Mouse (Mus musculus) layer of hippocampus, postnatal 10 days (tissue): ENCODE measurements around the gene Spag5. TPM values are rescaled to one million over a fixed set of nuclear protein-coding genes. Genes with fewer than 3 reads are reported as not detected.

Experiments used
- DNase-seq, 2 experiments: peaks; one replicate each; pipeline ENCODE4 v3.0.0; 2021; ENCODE audit warnings: low spot score in 2 of 2
- total RNA-seq, 2 experiments: library from RNA; stranded (reverse); gene quantifications; 2 replicates each; pipeline ENCODE4 v1.2.3; 2021

The Spag5 gene
- total RNA-seq, 2 experiments from 2014 or later = 6.5 to 7.1 TPM

DNA sequence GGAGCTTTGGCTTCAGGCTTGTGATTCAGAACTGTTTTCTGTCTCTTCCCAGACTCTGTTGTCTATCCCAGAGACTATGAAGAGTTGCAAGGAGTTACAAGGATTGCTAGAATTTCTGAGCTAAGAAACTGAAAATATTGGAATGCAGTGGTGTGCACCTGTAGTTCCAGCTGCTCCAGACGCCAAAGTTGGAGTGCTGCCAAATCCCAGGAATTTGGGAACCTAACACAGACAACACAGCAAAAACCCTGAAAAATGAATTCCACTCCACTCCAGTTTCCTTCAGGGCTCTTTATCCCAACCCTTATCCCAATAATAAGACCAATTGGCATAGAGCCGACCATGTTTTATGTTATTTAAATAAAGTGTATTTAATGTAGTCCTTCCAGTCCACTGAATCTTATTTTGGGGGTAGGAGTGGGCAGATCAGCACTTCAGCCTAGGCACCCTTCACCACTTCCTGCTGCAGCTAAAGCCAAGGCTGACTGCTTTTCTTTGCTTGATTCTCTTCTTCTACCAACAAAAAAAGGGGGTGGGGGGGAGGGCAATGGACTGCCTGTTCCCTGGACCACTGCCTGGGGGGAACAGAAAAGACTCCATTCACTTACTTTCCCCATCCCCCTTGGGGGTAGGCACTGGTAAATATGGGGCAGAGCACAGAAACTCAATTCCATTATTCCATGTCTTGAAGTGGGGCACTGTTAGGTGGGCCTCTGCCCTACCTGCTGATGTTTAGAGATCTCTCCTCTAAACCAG lies 20.9 kb downstream of the Spag5 start:
- DNase-seq = no peak

DNA sequence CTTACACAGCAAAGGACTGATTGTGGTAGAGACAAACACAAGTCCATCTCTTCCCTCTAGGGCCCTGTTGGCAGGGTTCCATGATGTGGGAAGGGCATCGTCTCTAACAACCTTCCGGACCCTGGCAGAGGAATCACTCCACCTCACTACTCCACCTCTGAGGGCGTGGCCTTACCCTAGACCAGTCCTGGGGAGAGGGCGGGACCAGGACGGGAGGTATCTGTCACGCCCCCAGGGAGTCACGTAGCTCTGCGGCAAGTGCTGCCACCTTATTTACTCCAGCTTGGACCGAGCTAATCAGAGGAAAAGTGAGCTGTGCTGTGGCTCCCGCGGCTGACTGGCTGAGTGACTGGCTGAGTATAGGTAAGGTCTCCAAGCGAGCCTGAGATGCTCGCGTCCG lies 21.5 kb downstream of the Spag5 start, which contains the start of gene Aldoc:
Aldoc (plus strand) TSS at position 109 of the 400 bp plus-strand sequence.
- DNase-seq = peak; percentile 66 to 77

DNA sequence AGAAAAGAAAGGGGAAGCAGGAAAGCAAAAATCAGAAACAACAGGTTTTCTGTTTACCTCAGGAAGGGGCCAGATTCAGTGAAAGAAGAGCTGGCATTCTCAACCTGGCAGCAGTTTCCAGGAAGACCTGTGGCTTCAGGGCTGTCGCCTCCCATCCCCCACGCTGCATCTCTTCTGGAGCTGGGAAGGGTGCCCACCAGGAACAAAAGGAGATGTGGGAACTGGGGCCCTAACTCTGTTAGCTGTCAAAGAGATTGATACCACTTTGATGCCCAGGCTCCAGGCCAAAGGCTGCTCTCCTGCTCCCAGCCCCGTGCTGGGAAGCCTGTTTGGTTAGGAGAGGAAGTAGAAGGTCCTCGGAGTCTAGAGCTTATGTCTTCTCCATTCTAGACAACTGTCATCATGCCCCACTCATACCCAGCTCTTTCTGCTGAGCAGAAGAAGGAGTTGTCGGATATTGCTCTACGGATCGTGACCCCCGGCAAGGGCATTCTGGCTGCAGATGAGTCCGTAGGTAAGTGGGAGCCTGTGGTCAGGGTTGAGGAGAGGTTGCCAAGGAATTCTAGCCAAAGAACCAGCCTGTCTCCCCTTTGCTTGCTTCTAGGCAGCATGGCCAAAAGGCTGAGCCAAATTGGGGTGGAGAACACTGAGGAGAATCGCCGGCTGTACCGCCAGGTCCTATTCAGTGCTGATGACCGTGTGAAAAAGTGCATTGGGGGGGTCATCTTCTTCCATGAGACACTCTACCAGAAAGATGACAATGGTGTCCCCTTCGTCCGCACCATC lies 22.9 kb downstream of the Spag5 start:
- DNase-seq = peak; percentile 64 to 77

DNA sequence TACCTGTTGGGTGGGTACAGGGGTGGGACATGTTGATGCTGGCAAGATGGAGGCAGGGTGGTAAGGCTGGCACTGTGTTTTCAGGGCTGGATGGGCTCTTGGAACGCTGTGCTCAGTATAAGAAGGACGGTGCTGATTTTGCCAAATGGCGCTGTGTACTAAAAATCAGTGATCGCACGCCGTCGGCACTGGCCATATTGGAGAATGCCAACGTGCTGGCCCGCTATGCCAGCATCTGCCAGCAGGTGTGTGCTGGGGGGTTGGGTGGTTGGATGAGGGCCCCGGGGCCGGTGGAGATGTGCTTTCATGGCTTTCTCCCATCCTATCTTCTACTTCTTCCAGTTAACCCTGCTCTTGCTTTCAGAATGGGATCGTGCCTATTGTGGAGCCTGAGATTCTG lies 23.6 kb downstream of the Spag5 start:
- peak in 1 of 2 experiments; percentile 20 for DNase-seq

DNA sequence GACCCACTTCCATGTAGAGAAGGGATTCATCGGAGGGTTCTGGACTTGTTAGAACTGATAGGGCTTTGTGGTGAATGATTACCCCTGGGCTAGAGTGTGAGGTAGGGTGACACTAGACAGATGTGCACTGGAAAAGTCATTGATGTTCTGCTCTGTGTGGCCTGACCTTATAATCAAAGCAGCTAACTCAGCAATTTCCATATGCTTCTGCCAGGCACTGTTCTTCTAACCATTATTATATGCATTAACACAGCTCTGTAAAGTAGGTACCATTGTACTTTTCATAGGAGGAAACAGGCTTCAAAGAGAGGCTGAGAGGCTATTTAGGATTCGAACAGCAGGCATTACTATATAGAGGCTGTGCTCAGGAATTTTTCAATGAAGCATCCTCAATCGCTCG lies 25.9 kb downstream of the Spag5 start:
- DNase-seq = no peak

DNA sequence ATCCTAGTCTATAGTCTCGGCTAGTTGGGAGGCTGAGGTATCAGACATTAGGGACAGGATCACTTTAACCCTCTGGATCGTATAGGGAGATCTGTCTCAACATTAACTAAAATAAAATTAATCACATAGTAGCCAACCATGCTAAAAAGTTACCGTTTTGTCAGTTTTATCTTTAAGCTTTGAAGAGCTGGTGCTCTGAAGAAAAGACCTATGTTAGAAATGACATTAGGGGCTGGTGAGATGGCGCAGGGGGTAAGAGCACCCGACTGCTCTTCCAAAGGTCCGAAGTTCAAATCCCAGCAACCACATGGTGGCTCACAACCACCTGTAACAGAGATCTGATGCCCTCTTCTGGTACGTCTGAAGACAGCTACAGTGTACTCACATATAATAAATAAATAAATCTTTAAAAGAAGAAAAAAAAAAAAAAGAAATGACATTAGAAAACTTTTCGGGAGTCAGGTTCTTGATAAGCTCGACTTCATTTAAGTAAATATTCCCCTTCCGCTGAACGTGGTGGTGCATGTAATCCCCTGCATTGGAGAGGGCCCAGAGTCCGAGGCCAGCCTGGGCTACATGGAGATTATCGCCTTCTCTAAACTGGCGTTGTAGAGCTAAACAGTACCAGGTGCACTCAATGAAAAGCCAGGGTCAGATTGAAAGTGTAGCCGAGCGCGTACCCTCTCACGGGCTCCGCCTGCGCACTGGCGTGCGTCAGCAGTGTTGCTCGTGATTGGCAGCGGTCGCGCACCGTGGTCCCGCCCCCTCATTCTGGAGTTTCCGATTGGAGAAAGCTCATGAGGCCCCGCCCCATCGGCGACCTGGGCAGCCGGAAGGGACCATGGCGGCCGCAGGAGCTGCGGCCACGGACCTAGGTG lies 26.5 kb downstream of the Spag5 start, which contains the start of gene Pigs:
Pigs (plus strand) TSS at position 782 of the 878 bp plus-strand sequence.
- DNase-seq = peak; percentile 96

DNA sequence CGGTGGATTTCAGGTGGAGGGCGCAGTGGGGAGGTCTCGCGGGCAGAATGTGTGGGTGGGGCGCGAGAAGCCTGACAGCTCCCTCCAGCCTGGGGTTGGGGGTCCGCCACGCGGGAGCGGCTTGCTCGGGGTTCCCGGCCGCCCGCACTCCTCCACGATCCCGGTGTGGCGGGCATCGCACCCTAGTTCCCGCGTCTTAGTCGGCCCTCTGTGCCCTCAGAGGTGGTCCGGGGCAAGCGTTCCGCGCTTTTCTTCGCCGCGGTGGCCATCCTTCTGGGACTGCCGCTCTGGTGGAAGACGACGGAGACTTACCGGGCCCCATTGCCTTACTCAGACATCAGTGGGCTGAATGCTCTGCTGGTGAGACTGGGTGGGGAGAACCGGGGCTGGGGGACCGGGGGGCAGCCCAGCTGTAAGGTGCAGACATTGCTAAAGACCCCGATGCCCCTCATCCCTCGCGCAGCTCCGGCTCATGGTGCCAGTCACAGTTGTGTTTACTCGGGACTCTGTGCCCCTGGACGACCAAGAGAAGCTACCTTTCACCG lies 27.3 kb downstream of the Spag5 start:
- DNase-seq = no peak

DNA sequence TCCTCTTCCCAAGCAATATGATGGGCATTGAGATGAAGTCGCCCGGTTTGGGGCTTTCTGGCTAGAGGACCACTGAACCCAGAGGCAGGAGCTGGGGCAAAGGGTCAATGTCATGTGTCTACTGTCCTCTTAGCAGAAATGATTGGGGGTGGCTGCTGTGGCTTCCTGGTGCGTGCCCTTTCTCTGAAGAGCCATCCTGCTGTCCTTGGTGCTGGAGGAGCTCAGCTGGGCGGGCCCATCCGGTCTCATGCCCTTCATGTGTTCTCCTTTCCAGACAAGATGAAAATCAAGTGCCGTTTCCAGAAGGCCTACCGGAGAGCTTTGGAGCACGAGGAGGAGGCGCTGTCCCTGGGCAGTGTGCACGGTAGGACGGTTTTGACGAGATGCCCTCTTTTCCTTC lies 31.3 kb downstream of the Spag5 start:
- DNase-seq = no peak

DNA sequence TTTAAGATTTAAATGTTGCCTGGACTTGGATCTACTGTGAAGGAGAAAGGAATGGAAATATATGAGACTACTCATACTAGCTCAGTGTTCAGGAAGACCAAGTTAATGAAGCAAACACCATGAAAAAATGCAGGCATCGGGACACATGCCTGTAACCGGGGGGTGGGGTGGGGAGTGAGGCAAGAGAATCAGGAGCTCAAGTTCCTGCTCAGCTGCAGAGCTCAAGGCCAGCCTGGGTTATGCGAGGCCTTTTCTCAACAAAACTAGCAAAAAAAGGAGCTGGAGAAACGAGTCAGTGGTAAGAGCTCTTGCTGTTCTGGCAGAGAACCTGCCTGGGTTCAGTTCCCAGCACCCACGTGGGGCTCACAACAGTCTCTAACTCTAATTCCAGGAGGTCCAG lies 32.7 kb downstream of the Spag5 start:
- DNase-seq = no peak

DNA sequence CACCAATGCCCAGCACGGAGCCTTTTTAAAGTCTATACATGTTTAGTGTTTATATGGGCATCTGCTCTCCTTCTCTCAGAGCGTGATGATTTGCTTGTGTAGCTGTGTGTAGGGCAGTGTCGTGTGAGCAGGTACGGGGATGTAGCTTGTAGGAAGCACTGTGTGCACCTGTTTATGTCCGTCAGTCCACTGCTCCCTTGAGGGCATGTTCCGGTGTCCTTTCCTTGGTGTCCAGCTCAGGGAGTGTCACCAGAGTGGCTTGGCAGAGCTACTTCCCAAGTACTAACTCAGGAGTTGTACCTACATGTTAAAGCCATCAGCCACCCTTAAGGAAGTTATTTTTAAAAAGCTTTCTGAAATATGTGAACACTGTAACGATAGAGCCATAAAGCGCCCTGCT lies 35.7 kb downstream of the Spag5 start:
- no peak for DNase-seq

DNA sequence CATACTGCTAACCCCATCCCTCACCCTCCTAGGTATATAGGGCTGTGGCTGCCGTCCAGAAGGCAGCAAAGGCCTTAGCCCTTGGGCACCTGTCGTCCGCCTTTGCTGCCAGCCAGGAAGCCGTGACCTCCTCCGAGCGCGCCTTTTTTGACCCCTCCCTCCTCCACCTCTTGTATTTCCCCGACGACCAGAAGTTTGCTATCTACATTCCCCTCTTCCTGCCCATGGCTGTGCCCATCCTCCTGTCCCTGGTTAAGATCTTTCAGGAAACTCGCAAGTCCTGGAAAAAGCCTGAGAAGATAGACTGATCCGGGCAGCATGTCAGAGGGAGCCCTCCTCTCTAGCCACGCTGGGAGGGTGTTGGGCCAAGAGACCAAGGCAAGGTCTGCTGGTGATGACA lies 40.4 kb downstream of the Spag5 start:
- no peak for DNase-seq

DNA sequence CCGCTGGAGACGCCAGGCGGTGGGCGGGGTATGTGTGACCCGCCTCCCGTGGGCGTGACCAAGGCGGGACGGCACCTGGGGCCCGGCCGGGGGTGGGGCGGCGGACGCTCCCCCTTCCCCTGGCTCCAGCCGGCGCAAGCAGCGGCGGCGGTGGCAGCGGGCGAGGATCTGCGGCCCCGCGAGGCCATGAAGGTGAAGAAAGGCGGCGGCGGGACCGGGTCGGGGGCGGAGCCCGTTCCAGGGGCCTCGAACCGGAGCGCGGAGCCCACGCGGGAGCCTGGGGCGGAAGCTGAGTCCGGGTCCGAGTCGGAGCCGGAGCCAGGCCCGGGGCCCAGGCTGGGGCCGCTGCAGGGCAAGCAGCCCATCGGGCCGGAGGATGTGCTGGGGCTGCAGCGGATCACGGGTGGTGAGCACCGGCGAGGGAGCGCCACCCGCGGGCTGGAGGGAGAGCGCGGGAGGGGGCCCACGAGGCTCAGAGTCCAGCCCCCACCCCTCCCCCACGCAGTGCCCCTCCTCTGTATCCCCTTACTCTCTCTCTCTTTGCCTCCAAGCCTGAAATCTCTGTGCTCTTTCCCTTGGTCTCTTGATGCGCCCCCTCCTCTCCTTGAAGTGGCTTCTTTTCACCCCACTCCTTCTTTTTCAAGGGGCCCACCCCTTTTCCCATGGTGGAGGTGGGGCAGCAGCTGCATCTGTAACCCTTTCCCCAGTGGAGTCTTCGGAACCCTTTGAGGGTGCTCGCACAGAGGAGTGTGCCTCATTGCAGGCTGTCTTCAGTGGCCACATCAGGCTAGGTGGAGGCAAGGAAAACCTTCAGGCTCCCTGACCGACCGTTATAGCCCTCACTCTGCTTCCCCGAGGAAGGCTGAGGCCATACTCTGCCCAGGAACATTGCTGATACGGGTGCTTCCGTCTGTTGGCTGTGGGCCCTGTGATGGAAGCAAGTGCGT lies 42.3 kb downstream of the Spag5 start, which contains the start of gene Unc119:
Unc119 (plus strand) TSS at position 102 of the 947 bp plus-strand sequence.
- DNase-seq = peak; percentile 66 to 83

DNA sequence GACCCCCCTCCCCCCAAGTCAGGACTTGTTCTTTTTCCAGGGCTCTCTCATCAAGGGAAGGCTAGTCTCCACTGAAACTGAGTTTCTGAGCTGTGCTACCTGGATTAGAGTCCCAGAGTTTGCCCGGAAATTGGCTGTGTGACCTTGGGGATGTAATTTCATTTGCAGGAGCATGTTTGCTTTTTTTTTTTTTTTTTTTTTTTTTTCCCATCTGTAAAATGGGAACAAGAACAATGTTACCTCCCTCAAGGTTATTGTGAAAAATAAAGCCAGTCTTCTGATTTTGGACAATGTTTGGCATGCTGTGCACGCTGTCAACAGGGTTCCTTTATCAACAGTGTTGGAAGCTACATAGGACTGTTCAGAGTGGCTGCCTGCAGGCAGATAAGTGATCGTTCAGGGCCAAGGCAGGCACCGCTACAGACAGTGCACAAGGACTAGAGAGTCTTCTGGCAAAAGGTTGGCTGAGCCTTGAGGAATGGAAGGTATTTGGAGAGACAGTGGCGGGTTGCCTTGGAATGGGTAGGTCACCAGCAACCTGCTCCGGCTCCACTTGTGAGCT lies 43.1 kb downstream of the Spag5 start:
- no peak for DNase-seq

DNA sequence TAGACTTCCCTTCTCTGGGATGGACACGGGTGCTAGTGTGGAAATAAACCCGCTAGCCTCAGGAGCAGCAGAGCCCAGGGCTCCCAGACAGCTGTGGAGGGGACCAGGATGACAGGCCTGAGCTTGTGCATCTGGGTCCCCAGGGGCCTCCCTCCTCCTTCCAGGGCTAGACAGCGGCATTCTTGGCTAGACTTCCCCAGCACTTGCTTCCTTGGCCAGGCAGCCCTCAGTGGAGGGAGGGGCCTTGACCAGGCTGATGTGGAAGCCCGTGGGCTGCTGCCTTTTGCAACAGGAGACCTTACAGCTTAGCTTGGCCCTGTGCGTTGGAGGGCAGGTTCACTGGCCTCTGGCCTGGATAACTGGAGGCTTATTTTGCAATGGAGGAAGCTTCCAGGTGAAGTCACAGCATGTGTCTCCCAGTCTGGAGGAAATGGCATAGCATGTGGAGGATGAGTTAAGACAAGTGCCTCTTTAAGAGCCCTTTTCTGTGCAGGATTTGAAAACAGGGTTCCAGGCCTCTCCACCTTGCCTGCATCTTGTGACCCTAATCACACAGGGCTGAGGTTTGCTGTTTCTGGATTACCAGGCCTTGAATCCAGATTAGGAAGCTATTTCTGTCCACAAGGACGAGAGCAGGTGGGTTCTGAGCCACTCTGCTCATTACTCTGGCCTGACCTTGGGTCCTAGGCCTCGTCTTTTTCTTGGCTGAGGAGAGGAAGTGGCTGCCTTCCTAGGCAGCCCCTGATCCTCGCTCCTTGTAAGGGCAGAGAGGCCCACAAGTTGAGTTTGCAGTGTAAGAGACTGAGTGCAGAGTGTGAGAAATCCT lies 43.8 kb downstream of the Spag5 start:
- DNase-seq = no peak

DNA sequence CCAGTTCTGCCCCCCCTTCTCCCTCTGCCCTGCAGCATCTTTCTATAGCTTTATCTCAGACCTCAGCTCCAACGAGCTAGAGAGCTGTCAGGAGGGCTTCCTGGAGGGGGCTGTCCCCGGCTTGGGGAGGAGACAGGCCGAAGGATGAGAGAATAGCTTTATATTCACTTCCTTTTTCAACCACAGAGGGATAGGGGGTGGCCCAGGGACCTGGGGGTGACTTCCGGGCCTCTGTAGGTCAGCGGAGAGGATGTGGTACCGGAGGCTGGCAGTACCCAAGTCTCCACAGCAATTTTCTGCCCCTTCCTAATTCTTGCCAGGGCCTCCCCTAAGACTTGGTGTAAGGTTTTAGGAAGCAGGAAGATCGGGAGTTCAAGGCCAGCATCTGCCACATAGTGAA lies 44.5 kb downstream of the Spag5 start:
- DNase-seq = no peak

DNA sequence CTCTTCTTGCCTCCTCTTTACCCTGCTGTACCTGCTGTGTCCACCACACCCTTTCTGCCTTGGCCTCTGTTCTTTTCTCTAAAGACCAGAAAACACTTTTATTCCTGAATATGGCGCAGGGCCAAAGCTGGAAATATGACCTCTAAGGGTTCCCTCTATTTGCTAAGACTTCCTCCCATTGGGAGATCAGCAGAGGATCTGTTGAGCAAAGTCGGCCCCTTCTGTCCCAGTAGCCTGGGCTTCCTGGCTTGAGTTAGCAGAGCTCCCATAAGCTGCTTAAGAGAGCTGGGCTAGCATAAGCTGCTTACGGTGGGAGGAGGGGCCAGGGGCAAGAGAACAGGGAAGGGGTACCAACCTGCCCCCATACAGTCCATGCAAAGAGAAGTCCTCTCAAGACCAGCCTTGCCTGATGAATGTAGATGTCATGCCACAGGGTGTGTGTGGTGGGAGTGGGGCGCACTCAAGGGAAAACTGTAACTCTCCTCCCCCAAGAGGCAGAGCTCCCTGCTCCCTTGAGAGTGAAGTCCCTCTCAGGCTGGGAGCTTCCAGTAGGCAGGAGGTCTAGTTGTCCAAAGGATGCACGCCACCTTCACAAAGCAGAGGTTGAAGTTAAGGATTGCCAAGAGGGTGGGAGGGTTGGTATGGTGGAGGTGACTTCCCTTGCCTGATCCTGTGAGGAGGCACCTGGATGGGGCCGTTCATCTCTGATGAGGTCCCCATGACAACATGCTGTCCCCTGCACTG lies 45.2 kb downstream of the Spag5 start:
- DNase-seq = no peak

DNA sequence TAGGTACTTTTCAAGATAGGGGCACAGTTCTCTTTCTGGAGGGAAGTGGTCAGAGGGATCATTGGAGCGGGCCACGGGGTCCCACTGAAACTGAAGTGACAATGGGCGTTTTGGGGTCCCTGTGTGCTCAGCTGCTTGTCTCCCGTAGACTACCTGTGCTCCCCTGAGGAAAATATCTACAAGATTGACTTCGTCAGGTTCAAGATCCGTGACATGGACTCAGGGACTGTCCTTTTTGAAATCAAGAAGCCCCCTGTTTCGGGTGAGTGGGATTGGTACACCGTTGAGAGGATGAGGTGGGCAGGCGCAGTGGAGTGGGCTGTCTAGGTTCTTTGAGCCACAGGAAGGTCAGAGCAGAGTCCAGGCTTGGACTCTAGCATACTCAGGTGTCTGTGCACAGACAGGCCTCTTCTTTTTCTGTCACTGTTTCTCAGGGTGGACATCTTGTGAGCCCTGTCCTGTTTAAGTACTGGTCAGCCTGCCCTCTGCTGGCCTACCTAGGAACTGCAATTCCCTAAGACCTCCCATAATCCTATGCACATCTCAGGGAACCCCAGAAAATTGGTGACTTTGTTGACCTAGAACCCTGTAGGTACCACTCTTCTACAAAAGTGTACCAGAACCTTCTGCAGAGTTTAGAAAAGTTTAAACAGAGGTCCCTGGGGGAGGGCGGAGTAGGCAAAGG lies 45.9 kb downstream of the Spag5 start:
- DNase-seq = peak; percentile 77 to 78
